Mouse (Mus musculus) midbrain, embryonic 13.5 days (tissue): ENCODE results near the gene Pskh1. TPM values are rescaled to one million over a fixed set of nuclear protein-coding genes. Genes with fewer than 3 reads are reported as not detected.

ENCODE experiments used
- ATAC-seq: fragments of 200-750 bp; cut with Nextera tagmentation; 2 replicates; pipeline ENCODE4 v1.8.0; 2017; ENCODE audit warnings: mild to moderate bottlenecking, moderate TSS enrichment, moderate library complexity
- H3K27ac ChIP-seq: fragments of 300-500 bp; sonication (generic); 2 replicates; pipeline ENCODE4 v1.5.1; 2015; ENCODE audit warnings: inconsistent platforms, mild to moderate bottlenecking, moderate library complexity
- H3K27me3 ChIP-seq: fragments of 300-500 bp; sonication (generic); 2 replicates; pipeline ENCODE4 v1.6.1; 2015; ENCODE audit warnings: mild to moderate bottlenecking, inconsistent platforms
- H3K36me3 ChIP-seq: fragments of 300-500 bp; sonication (generic); 2 replicates; pipeline ENCODE4 v1.6.1; 2015; ENCODE audit warnings: mild to moderate bottlenecking, inconsistent platforms
- H3K4me1 ChIP-seq: fragments of 300-500 bp; sonication (generic); replicated peaks from 2 replicates; pipeline ENCODE4 v1.6.1; 2015; ENCODE audit warnings: inconsistent platforms
- H3K4me2 ChIP-seq: fragments of 300-500 bp; sonication (generic); replicated peaks from 2 replicates; pipeline ENCODE4 v1.6.1; 2015; ENCODE audit warnings: moderate library complexity, mild to moderate bottlenecking, inconsistent platforms
- H3K4me3 ChIP-seq: fragments of 300-500 bp; sonication (generic); replicated peaks from 2 replicates; pipeline ENCODE4 v1.5.1; 2015; ENCODE audit warnings: mild to moderate bottlenecking, inconsistent platforms
- H3K9ac ChIP-seq: fragments of 300-500 bp; sonication (generic); replicated peaks from 2 replicates; pipeline ENCODE4 v1.6.1; 2015; ENCODE audit warnings: mild to moderate bottlenecking, inconsistent platforms
- H3K9me3 ChIP-seq: fragments of 300-500 bp; sonication (generic); 2 replicates; pipeline ENCODE4 v1.6.1; 2016; ENCODE audit warnings: mild to moderate bottlenecking, inconsistent platforms
- WGBS: fragments of 180-500 bp; shearing (Covaris S2); methylation state at CpG from one replicate; pipeline ENCODE4 v1.1.7; 2015; 5-methylcytosine and 5-hydroxymethylcytosine counted together
- polyA plus RNA-seq: library from polyadenylated mRNA; unstranded; fragments of >200 nt; fragmentation: Nextera tagmentation; extraction: Ambion mirVana; gene quantifications from 2 replicates; pipeline ENCODE4 v1.2.1, GENCODE M21; 2015

The Pskh1 gene
- polyA plus RNA-seq, 1 experiment from 2014 or later = 13.5 TPM

DNA sequence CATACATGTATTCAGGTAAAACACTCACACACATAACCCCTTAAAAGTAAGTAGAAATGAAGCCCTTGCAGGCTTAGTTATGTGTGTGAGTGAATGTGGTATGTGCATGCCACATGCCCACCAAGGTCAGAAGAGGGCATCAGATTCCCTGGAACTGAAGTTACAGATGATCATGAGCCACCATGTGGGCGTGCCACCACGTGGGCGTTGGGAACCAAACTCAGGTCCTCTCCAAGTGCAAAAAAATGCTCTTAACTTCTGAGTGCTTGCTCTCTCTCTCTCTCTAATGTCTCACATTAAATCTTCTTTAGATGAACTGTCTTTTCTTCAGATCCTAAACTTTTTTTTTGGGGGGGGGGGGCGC is 38.0 kb downstream of the Pskh1 start, which contains the start of gene Psmb10:
Psmb10 (minus strand) TSS at position 139 of the 364 bp plus-strand sequence.
- H3K27ac ChIP-seq = peak within 1 kb of the TSS; percentile 91
- peak within 1 kb of the TSS; percentile 90 for H3K4me2 ChIP-seq
- H3K4me3 ChIP-seq = peak within 1 kb of the TSS; percentile 65
- H3K9ac ChIP-seq = peak within 1 kb of the TSS; percentile 82
- no peak for ATAC-seq
- H3K4me1 ChIP-seq = peaks cover 20% of the 10 kb centered on the region
- 34% methylated on average over 4 of the region's 4 CpGs for WGBS
- H3K36me3 ChIP-seq = no peaks in the 10 kb centered on the region
- no peaks in the 10 kb centered on the region for H3K9me3 ChIP-seq
- no peaks in the 10 kb centered on the region for H3K27me3 ChIP-seq

DNA sequence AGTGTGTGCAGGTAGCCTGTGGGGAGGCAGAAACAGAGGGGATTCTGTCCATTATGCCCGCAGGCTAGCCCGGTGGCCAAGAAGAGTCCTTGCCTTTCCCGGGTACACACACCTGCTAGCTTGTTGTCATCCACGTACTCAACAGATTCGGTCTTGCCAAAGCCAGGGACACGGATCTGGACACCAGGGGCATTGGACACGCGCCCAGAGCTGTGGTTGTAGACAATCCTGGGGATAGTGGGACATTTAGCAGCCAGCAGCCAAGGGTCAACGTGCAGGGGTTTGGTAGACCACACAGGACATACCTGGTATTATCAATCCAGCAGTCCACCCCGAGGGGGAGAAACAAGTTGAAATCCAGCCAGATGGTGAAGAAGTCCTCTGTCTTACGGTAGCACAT is 41.8 kb downstream of the Pskh1 start:
- H3K27me3 ChIP-seq = no peaks in the 10 kb centered on the region
- H3K4me3 ChIP-seq = no peak overlapping the region
- H3K36me3 ChIP-seq = no peaks in the 10 kb centered on the region; the same call in 1 of the 2 replicates
- peaks cover 8% of the 10 kb centered on the region for H3K4me1 ChIP-seq
- no peaks in the 10 kb centered on the region for H3K9me3 ChIP-seq
- no peak overlapping the region for H3K9ac ChIP-seq
- H3K27ac ChIP-seq = no peak overlapping the region
- 92% methylated on average over 11 of the region's 11 CpGs for WGBS
- H3K4me2 ChIP-seq = no peak overlapping the region
- no peak for ATAC-seq

DNA sequence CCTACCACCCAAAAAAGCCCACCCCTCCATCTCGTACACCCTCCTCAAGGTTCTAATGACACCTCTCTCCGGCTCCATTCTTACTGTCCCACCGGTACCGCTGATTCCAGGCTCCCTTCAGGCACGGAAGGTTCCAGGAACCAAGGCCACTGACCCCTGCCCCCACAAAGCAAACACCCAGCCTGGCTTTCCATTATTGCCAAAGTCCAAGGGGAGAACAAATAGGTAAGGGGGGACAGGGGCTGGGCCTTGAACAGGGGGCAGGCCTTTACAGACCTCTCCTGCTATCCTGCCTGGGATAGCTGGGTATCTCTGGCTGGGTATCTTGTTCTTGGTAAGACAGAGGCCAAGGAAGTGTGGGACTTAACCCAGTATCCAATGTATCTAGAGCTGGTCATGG is 42.3 kb downstream of the Pskh1 start:
- peaks cover 8% of the 10 kb centered on the region for H3K4me1 ChIP-seq
- no peak overlapping the region for H3K4me2 ChIP-seq
- no peaks in the 10 kb centered on the region for H3K27me3 ChIP-seq
- H3K9ac ChIP-seq = no peak overlapping the region
- no peak overlapping the region for H3K4me3 ChIP-seq
- ATAC-seq = no peak
- H3K27ac ChIP-seq = no peak overlapping the region
- H3K9me3 ChIP-seq = no peaks in the 10 kb centered on the region
- 95% methylated on average over 5 of the region's 5 CpGs for WGBS
- H3K36me3 ChIP-seq = no peaks in the 10 kb centered on the region; the same call in 1 of the 2 replicates

DNA sequence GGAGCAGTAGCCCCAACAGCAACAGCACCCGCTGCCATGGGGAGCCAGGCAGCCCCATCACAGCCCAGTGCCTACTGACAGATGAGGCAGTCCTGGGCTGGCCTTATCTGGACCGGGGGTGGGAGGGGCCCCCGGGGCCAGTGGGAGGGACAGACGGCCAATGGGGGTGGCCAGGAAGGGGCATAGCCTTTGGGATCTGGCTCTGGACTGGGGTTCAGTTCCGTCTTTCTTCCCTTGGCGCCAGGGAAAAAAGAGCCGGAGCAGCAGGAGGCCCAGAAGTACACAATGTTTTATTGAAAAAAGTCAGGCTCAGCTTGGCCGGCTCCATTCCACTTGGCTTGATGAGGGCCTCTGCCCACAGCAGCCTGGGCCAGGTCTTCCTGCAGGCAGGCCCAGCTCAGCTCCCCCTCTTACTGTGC is 43.1 kb downstream of the Pskh1 start, which contains the start of gene Lcat:
Lcat (minus strand) TSS at position 62 of the 419 bp plus-strand sequence.
- H3K4me3 ChIP-seq = no peak within 1 kb of the TSS
- H3K9ac ChIP-seq = no peak within 1 kb of the TSS
- no peak within 1 kb of the TSS for H3K27ac ChIP-seq
- no peak within 1 kb of the TSS for H3K4me2 ChIP-seq
- 64% methylated on average over 8 of the region's 8 CpGs for WGBS
- H3K4me1 ChIP-seq = peaks cover 1% of the 10 kb centered on the region
- no peaks in the 10 kb centered on the region; the same call in 1 of the 2 replicates for H3K36me3 ChIP-seq
- H3K27me3 ChIP-seq = no peaks in the 10 kb centered on the region
- H3K9me3 ChIP-seq = no peaks in the 10 kb centered on the region
- no peak for ATAC-seq

DNA sequence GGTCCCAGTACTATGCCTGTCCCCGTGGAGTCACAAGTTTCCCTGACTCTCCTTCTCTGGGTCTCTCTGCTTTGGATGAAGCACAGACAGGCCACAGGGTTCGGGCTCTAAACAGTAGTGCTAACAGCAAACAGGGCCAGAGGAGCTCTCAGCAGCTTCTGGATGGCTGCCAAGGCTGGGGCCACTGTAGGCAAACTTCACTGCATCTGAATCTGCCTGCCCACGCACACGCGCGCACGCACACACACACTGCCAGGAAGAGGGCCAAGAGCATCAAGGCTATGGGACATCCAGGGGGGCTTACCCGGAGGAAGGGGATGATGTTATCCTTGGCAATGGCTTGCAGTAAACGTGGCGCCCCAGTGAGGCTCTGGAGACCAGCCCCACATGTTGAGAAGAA is 49.1 kb downstream of the Pskh1 start:
- ATAC-seq = no peak

DNA sequence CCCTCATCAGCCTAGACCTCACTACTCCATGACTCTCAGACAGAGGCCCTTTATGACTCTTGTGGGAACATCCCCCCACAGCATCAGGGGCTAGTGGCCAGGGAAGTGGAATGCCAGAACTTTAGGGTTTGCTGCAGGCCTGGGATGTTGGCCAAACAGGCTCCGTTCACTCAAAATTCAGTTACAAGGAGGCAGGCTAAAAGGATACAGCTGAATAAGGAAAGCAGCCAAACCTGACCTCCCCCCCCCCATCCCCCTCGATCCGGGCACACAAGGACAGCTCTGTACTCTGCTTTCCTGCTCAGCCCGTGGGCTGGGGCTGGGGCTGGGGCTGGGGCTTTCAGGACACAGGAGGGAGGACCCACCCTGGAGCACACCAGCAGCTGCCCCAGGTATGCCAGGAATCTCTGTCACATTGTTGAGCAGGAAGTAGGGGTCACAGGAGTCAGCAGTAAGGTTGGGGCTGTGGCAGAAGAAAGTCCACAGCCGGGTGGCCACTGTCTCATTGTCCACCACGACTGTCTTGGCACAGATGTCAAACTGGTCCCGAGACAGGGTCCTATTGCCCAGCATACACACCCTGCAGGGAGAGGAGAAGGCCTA is 50.9 kb downstream of the Pskh1 start:
- WGBS = 69% methylated on average over 7 of the region's 7 CpGs

More for the DNA sequence above, 49.1 kb downstream of the Pskh1 start:
- H3K4me1 ChIP-seq = peaks cover 3% of the 10 kb centered on the region; the same call in 1 of the 2 replicates
- H3K27ac ChIP-seq = no peak overlapping the region; the same call in 1 of the 2 replicates
- 75% methylated on average over 10 of the region's 10 CpGs for WGBS
- H3K27me3 ChIP-seq = no peaks in the 10 kb centered on the region
- H3K4me3 ChIP-seq = no peak overlapping the region
- H3K4me2 ChIP-seq = no peak overlapping the region
- no peaks in the 10 kb centered on the region for H3K9me3 ChIP-seq
- H3K36me3 ChIP-seq = no peaks in the 10 kb centered on the region; the same call in 1 of the 2 replicates
- H3K9ac ChIP-seq = no peak overlapping the region

DNA sequence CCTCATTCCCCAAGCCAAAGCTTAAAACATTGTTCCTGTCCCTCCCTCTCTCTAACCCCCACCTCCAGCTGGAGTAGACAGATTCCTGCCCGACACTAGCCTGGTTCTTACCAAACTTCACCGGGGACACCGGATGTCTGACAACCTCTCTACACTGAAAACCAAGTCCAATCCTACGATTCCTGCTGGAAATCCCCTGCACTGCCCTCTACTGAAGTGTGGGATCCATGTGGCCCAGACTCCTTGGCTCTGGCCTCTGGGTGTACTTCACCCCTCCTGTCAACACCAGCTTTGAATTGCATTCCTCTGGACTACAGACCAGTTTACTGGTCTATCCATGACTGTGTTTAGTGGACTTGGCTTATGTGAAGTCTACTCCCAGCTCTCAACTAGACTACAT is 56.3 kb downstream of the Pskh1 start:
- H3K4me3 ChIP-seq = no peak overlapping the region
- H3K27ac ChIP-seq = no peak overlapping the region
- no peaks in the 10 kb centered on the region for H3K9me3 ChIP-seq
- no peaks in the 10 kb centered on the region for H3K27me3 ChIP-seq
- no peak overlapping the region for H3K9ac ChIP-seq
- WGBS = 95% methylated on average over 4 of the region's 4 CpGs
- no peaks in the 10 kb centered on the region for H3K4me1 ChIP-seq
- ATAC-seq = no peak
- no peaks in the 10 kb centered on the region for H3K36me3 ChIP-seq
- no peak overlapping the region for H3K4me2 ChIP-seq

More for the DNA sequence above, 50.9 kb downstream of the Pskh1 start:
- Histone ChIP-seq H3K4me2 (no peak overlapping the region), H3K36me3 (no peaks in the 10 kb centered on the region), H3K9ac (no peak overlapping the region), H3K4me1 (peaks cover 3% of the 10 kb centered on the region; the same call in 1 of the 2 replicates), H3K27ac (no peak overlapping the region), H3K9me3 (no peaks in the 10 kb centered on the region), H3K4me3 (no peak overlapping the region), H3K27me3 (no peaks in the 10 kb centered on the region)
- ATAC-seq = peak; percentile 81

DNA sequence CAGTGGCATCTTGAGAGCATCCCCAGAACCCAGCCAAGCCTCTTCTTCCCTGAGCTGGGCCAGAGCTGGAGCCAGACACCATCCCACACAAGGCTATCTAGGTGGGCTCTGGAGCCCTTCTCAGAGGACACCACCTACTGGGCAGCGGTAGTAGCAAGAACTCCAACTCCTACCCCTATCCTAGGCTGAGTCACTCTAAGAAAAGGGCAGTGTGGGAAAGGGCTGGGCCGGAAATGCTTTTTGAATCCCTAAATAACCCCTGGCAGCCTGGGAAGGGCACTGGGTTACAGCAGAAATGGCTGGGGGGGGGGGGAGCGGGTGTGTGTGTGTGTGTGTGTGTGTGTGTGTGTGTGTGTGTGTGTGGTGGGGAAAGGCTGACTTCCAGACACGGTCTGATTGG is 57.6 kb downstream of the Pskh1 start:
- 62% methylated on average over 2 of the region's 4 CpGs for WGBS
- Histone ChIP-seq H3K4me1 (no peaks in the 10 kb centered on the region), H3K9ac (no peak overlapping the region), H3K4me3 (no peak overlapping the region), H3K36me3 (no peaks in the 10 kb centered on the region), H3K9me3 (no peaks in the 10 kb centered on the region), H3K4me2 (no peak overlapping the region), H3K27me3 (no peaks in the 10 kb centered on the region), H3K27ac (no peak overlapping the region)
- no peak for ATAC-seq

DNA sequence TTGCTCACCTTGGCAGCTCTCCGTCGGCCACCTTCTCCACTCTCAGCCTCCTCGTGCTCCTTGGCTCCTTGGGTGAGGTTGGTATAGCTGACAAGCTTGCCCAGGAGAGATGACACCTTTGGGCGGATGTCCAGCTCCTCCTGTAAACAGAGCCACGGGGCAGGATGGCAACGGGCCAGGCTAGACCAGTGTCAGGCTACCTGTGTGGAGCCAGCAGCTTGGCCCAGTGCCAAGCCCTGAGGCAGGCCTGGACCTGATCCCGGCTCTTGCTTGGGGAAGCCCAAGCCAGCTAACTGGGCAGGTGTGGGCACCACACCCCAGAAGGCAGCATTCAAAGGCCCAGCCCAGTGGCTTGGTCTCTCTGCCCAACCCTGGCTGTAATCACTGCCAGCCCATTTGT is 59.1 kb downstream of the Pskh1 start:
- no peak overlapping the region for H3K9ac ChIP-seq

DNA sequence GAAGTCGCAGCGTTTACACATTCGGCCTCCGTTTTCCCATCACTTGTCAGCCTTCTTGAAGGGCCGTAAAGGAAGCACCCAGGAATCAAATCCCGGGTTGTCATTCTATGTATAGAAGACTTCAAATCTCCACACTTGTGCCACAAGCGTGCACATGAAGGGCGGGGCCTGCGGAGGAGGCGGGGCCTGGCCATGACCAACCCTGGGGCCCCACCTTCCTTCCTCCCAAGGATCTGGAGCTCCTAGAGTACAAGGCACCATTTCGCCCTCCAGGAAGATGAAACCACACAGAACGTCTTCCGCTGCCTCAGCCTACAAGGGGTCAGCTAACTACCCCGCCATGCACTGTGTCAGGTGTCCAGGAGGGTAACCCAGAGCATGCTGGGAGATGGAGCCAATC is 60.9 kb downstream of the Pskh1 start:
- Histone ChIP-seq H3K9me3 (no peaks in the 10 kb centered on the region), H3K27ac (no peak overlapping the region), H3K36me3 (no peaks in the 10 kb centered on the region), H3K27me3 (peaks cover 19% of the 10 kb centered on the region), H3K4me1 (peaks cover 11% of the 10 kb centered on the region), H3K4me3 (no peak overlapping the region), H3K9ac (no peak overlapping the region), H3K4me2 (no peak overlapping the region)
- whole genome bisulfite sequencing = 79% methylated on average over 14 of the region's 14 CpGs
- no peak for ATAC-seq

More for the DNA sequence above, 59.1 kb downstream of the Pskh1 start:
- no peak for ATAC-seq
- H3K27me3 ChIP-seq = peaks cover 1% of the 10 kb centered on the region
- H3K4me3 ChIP-seq = no peak overlapping the region
- no peaks in the 10 kb centered on the region for H3K9me3 ChIP-seq
- H3K36me3 ChIP-seq = no peaks in the 10 kb centered on the region
- H3K4me1 ChIP-seq = no peaks in the 10 kb centered on the region
- 83% methylated on average over 7 of the region's 7 CpGs for WGBS
- H3K4me2 ChIP-seq = no peak overlapping the region
- H3K27ac ChIP-seq = no peak overlapping the region

DNA sequence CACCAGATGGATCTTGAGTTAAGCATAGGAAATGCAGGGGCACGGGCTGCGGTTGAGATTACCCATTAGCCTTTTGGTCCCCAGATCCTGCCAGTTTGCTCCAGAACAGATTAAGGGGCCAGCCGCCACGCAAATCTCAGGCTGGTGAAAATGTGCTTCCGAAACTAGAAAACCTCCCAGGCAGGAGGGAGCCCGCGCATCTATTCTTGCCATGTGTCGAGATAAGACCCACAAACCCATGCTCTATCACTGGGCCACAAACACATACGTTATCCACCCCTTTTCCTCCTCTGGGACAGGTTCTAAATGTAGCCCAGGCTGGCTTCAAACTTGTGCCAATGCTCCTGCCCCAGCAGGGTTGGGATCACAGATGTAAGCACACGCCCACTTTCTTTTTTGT is 61.3 kb downstream of the Pskh1 start:
- Histone ChIP-seq H3K27me3 (peaks cover 23% of the 10 kb centered on the region), H3K4me3 (no peak overlapping the region), H3K36me3 (no peaks in the 10 kb centered on the region), H3K9me3 (no peaks in the 10 kb centered on the region), H3K9ac (no peak overlapping the region), H3K4me1 (peaks cover 11% of the 10 kb centered on the region), H3K4me2 (no peak overlapping the region), H3K27ac (no peak overlapping the region)
- WGBS = 90% methylated on average over 10 of the region's 10 CpGs
- no peak for ATAC-seq

DNA sequence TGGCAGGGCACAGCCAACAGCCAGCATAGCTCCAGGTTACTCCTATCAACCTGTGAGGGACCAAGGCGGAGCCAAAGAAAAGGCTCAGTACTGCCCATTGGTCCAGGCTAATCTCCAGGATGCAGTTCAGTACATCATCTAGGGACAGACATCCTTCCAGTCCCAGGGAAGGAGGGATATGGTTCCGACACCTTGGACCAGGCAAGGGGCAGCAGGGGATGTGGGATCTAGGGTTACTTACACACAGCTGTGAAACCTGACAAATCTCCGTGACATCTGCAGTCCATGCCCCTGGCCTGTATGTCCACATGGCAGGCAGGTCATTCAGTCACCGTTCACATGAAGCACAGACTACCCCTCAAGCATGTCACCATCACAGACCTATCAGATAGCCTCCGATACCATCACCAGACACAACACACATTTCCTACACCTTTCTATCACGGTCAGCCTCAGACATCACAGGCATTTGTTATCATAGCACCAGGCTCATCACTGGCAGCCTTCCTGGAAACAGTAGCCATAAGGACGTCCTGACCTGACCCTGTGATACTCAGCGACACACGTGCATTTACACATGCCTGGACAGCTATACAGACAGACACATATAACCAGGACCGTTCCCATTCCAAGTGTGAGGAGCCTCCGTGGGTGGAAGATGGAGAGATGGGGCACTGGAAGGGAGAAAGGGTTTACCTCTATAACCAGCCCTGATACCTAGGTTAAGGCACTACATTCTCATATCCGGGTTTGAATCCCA is 64.4 kb downstream of the Pskh1 start:
- H3K36me3 ChIP-seq = no peaks in the 10 kb centered on the region
- no peak overlapping the region for H3K27ac ChIP-seq
- H3K4me2 ChIP-seq = peak overlapping the region; percentile 63
- WGBS = 74% methylated on average over 12 of the region's 12 CpGs
- H3K4me3 ChIP-seq = peak overlapping the region; percentile 48
- no peak overlapping the region for H3K9ac ChIP-seq
- no peaks in the 10 kb centered on the region for H3K9me3 ChIP-seq
- peaks cover 39% of the 10 kb centered on the region for H3K27me3 ChIP-seq
- ATAC-seq = no peak
- peaks cover 11% of the 10 kb centered on the region for H3K4me1 ChIP-seq
